Mouse (Mus musculus) heart, postnatal 10 days (tissue): ENCODE data around the gene Paqr7. TPM values are rescaled to one million over a fixed set of nuclear protein-coding genes. Genes with fewer than 3 reads are reported as not detected.
A peak's percentile ranks its signal among the peaks of the same experiment; 100 is the strongest.
"Not testable (repeated sequence)": the region's sequence is repeated elsewhere in the genome, so short reads cannot be mapped to it uniquely, and the experiment has no call there.

Source experiments
- DNase-seq, 2 experiments: peaks; one replicate each; pipeline ENCODE4 v3.0.0; 2021
- intact Hi-C: fragments of 180-260 bp; cut with DNase I; formaldehyde crosslinking; loops from one replicate; pipeline ENCODE4 v1.15.1; 2025
- total RNA-seq, 2 experiments: library from RNA; stranded (reverse); gene quantifications; 2 replicates each; pipeline ENCODE4 v1.2.3; 2021

Paqr7 gene
- total RNA-seq, 2 experiments from 2014 or later: 9.5 to 12.7 TPM

DNA sequence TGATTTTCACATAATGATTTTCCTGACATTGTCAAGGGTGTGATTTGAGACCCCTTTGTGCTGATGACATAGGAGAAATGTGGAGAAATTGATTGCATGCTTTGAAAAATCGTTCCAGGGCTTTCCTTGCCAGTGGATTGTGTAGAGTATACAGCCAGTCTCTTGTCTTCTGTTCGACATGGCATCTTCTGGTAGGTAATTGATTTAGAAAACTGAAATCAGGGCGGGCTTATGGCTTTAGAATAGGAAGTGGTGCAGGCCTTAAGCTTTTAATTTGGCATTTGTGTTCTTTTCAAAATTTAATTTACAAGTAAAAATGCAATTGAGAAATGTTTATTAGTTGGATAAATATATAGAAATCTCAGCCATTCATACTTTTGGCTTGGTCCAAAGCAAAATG is 26.5 kb upstream of the Paqr7 start:
- no peak for DNase-seq
- intact Hi-C loops: loop anchor here (2.0 to 10.0 kb wide), 2 partner anchors 73 to 205 kb away; partner anchors contain the start of gene Pafah2

DNA sequence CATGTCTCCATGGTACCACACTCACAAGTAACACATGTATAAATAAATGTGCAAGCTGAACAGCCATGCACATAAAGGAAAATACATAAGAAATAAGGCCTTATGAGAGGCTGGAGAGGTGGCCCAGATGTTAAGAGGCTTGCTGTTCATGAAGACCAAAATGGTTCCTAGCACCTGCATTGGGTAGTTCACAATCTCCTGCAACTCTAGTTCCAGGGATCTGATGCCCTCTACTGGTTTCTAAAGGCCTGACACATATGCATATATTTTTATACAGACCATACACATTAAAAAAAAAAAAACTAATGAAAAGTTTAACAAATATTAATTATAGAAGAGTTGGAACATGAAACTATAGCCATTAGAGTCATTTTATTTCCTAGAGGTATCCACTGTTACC is 25.0 kb upstream of the Paqr7 start:
- intact Hi-C loops: no loop called here
- DNase-seq: no peak

DNA sequence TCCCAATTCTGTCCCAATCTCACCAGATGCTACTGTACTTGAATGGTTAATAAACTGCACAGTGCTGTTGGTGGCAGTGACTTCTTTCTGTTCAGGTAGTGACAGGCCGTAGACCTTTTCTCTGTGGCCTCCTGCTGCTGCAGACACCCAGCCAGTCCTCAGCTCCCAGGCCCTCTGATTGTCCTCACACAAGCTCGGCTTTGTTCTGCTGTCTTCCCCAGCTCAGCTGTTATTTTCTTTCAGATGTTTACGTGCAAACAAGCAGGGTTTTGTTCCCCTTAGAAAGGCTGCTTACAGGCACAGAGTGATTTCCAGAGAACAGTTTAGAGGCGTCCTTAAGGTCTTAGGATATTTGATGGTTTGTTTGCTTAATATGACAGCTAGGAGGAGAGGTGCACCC is 22.7 kb upstream of the Paqr7 start:
- intact Hi-C loops: no loop called here
- DNase-seq: no peak

DNA sequence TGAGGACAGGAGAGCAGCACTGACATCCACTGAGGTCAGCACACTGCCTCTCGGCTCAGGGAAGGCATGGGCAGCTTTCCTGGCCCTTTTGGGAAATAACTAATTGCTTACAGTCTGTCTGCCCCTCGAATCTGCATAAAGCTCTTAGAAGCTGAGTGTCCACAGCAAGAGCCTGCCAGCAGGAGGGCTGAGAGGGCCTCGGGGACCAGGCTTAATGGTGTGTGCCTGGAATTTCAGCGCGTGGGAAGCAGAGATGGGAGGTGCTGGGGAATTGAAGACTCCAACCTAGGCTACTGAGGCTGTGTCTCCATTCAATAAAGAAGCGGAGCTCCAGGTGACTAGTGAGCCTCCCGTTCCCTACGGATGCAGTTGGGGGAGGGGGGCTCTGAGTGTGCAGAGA is 22.3 kb upstream of the Paqr7 start:
- intact Hi-C loops: no loop called here
- no peak for DNase-seq

DNA sequence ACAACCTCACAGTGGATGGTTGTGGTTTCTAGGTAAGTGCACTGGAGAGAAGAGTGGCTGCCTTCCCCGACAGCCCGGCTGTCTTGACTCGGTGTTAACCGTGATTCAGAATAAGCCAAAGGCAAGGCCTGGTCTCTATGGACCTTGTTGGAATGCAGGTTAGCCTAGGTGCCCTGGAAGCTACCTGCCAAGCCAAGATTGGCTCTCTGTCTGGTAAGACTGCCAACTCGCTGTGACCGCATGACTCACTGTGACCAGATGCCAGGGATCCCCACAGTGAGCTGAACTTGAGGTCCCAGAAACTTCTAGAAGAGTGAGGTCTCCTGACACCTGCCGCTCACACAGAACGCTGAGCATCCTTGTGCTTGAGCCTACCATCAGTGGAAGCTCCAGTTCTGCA is 19.6 kb upstream of the Paqr7 start:
- intact Hi-C loops: no loop called here
- peak in 1 of 2 experiments; percentile 8 for DNase-seq

DNA sequence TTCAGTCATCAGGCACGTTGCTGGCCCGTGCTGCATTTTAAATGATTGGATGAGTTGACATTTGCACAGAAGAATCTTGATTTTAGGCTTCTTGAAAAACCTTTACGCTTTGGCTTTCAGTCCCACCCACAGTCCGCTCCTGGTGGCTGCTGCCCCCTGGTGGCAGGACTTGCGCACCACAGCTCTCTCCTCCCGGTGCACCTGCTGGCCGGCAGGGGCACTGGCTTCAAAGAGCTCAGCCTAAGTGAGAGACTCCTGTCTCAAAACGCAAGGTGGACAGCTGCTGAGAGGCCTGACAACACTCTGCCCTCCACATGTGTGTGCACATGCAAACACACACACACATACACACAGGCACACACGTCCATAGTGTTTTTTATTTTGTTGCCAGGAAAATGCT is 18.5 kb upstream of the Paqr7 start:
- peak; percentile 94 to 97 for DNase-seq
- intact Hi-C loops: loop anchor here (1.0 kb wide), 1 partner anchor 82 kb away; the partner anchor contains the start of gene Pafah2

DNA sequence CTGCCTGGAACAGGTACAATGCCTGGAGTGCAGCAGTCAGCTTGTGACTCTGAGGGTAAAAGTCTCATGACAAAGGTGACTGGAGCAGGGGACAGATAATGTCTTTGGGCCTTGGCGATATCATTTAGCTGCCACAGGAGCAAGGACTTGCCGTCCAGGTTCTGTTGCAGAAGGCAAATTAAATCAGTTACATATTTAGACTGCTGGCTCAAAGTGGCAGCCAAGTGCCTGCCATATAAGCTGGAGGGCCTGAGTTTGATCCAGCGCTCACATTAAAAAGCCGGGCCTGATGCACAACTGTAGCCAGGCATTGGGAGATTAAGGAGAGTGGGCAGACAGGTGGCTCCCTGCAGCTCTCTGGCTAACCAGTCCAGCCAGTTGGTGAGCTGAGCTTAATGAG is 16.7 kb upstream of the Paqr7 start:
- intact Hi-C loops: no loop called here
- peak in 1 of 2 experiments; percentile 37 for DNase-seq

DNA sequence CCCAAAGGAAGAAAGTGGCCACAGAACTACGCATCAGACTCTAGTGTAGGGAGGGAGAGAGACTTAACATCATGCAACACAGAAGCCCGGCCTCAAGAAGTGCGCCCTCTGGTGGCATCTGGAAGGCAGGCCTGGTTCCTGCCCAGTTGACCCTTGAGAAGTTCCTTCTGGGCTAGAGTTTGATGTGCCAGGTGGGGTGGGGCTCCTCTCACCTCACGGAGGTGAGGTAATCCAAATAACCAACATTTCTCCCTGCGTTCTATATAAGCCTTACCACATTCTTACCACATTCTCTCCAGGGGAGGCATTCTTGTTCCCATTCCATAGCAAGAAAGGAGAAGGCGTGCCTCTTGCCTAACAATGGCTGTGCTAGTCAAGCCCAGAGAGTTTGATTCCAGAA is 15.6 kb upstream of the Paqr7 start:
- intact Hi-C loops: no loop called here
- DNase-seq: peak; percentile 67 to 85

DNA sequence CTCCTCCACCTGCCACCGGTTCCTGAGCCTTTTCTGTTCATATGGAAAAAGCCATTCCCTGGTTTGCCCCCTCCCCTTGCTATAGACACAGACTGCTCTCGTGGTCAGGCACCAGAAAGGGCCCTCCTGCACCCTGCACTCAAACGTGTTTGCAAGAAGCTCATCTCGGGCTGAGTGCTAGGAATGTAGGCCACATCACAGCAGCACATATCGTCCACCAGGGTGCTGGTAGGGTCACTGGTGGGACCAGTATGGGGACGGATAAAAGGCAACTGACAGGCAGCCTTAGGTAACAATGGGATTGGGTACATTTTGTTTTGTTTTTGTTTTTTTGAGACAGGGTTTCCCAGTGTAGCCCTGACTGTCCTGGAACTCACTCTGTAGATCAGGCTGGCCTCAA is 15.2 kb upstream of the Paqr7 start:
- intact Hi-C loops: no loop called here
- no peak for DNase-seq

DNA sequence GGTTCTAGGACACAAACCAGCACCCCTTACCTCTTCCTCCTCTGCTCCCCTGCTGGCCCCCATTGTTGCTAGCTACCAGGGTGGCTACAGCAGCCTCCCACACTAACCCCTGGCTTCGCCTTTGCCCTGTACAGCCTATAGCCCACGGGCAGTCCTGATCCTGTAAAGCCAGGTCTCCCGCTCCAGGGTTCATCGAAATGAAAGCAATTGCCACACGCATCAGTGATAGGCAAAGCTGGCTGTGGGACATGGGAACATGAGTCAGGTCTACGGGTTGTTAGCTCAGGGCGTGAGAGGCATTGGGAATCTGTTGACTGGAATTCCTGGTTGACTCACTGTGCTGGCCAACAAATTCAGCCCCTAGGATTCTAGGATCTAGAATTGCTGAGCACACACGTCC is 14.1 kb upstream of the Paqr7 start:
- DNase-seq: no peak
- intact Hi-C loops: no loop called here

DNA sequence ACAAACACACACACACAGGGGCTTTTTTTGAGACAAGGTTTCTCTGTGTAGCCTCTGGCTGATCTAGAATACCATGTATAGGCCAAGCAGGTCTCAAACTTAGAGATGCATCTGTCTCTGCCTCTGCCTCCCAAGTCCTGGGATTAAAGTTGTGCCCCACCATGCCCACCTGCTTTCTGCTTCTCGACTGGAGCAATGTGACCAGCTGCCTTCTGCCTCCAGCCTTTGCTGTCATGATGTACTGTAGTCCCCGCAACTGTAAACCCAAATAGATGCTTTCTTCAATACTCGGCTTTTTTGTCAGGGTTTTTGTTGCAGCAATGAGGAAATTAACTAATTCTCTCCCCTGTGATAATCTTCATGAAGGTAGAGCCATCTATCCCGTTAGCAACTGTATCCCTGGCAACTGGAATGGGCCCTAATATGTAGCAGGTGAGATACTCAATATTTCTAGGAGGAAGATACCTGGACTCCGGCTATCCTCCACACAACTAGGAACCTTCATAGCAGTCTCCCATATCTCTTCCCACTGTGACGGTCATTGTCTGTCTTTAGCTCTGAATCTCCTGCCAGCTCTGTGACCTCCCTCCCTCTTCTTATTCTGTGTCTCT is 13.3 kb upstream of the Paqr7 start:
- no peak for DNase-seq
- intact Hi-C loops: no loop called here

DNA sequence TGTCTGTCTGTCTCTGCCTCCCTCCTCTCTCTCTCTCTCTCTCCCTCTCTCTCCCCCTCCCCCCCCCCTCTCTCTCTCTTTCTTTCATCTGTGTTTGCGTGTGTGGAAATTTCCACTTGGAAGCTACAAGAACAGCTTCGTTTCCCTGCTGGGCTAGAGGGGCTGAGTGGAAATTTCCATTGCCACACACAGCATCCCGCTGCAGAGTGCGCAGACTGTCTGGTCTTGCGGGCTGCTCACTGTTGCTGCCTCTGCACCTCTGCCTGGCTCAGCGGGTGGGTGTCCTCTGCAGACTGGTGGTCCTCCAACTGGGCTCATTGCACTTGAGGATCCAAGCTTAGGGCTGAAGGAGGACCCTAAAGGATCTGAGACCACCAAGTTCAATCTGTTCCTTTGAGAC is 12.8 kb upstream of the Paqr7 start:
- intact Hi-C loops: no loop called here
- no peak for DNase-seq

DNA sequence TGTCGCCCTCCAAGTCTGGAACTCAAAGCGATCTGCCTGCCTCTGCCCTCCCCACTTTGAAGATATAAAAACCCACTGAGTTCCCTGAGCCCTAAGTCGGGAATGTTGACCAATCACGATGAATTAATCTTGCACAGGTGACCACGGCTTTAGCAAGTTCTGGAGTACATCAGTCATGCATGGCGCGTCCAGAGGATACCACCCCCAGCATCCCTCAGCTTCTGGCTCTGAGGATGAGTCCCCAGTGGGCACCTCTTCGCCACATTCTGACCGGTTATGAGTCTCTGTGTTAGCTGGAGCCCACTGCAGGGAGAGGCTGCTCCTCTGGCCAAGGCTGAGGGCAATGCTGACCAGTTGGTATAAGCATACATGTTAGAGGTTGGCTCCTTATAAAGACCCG is 12.3 kb upstream of the Paqr7 start:
- no peak for DNase-seq

DNA sequence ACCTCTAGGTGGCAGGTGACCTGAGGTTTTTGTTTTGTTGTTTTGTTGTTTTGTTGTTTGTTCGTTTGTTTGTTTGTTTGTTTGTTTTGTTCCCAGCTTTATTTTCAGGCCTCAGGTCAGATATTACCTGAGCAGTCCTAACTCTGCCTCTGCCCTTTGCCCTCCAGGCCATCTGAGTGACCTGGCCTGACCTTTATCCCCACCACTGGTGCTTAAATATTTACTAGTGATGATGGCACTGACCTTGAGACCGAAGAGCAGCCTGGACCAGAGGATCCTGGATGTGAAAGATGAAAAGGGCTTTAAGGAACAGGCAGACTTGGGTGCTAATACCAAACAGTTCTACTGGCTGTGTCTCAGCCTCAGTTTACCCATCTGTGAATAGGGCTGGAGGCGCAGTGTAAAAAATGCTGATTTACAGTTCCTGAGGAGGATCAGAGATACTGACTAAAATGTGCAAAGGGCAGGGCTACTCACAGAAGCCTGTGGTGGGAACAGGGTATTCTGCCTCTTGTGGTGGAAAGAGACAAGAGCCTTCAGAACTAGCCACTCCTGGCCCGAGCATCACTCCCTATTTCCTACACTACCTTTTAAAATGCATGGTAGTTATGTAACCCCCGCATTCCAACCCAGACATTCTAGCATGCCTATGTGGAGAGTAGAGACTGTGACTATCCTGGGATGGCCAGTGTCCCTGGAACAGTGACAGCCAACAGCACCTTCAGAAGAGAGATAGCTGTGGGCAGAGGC is 11.2 kb upstream of the Paqr7 start:
- intact Hi-C loops: no loop called here
- no peak for DNase-seq

More for the DNA sequence above, 12.3 kb upstream of the Paqr7 start:
- intact Hi-C loops: no loop called here

DNA sequence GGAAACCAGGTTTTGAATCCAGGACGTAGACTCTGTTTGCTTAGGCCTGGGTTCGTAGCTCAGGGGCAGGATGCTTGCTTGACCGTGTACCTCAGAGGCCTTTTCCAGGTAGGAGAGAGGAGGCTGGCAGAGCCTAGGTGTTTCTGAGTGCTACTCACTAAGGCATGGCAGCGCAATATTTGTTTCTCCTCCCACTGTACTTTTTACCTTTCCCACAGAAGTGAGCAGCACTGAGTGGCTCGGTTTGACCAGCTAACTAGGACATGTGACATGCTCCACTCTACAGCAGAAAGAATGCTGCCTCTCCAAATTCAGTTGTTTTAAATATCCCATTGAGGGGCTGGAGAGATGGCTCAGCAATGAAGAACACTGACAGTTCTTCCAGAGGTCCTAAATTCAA is 8.3 kb upstream of the Paqr7 start:
- intact Hi-C loops: no loop called here
- no peak for DNase-seq

DNA sequence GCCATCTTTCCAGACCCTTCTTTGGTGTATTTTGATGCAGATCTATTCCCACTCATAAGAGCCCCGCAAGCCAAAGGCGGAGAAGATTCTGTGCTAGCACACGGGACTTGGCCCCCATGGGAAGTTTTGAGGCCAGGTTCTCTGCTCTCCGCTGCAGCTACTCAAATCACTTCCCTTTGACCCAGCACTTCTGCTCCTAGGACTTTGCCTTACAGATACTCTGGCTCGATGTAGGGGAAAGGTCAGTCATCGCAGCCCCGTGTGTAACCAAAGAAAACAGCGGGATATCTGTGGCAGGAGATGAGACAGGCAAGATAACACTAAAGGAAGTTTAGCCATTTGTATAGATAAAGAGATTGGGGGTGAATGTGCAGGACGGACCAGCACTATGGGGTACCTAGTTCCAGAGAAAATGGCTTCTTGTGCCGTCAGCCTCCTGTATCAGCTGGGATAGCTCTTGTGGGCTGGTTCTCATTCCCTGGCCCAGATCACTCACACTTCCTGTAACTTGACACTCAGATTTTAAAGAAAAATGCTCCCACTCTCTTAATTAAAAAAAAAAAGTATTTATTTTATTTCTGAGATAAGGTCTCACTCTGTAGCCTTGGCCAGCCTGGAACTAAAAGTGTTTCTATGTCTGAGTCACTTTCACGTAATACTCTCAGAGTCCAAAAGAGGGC is 6.4 kb upstream of the Paqr7 start:
- intact Hi-C loops: no loop called here
- peak in 1 of 2 experiments; percentile 12 for DNase-seq

DNA sequence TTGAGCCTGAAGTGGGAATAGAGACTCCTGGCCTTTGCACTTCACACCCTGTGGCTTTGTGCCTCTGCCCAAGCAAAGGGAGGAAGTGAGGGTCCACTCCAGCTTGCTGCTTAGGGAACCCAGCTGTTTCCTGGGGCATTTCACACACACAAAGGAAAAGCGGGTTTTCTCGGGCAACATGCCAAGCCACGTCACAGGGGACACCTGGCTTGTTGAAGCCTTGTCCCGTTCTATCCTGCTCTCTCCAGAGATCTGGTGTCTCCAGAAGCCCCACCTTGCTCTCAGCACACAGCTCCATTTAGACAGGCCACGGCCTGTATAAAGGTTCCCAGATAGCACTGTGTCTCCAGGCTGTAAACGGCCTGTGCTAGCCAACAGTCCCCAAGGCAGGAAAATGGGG is 4.8 kb upstream of the Paqr7 start:
- intact Hi-C loops: no loop called here
- no peak for DNase-seq

DNA sequence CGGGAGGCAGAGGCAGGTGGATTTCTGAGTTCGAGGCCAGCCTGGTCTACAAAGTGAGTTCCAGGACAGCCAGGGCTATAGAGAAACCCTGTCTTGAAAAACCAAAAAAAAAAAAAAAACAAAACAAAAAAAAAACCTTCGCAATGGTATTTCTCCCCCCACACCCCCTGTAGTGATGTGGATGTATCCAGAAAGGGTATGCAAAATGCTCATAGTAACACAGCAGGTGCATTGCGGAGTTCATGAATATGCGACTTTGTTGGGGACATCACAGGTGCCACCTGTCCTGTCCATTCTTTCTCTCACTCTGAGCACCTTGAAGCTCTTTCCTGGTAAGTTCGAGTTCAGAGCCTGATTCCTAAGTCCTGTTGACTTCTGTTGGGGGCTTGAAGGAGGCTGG is 2.3 kb upstream of the Paqr7 start:
- intact Hi-C loops, DNase-seq: not testable (repeated sequence)

DNA sequence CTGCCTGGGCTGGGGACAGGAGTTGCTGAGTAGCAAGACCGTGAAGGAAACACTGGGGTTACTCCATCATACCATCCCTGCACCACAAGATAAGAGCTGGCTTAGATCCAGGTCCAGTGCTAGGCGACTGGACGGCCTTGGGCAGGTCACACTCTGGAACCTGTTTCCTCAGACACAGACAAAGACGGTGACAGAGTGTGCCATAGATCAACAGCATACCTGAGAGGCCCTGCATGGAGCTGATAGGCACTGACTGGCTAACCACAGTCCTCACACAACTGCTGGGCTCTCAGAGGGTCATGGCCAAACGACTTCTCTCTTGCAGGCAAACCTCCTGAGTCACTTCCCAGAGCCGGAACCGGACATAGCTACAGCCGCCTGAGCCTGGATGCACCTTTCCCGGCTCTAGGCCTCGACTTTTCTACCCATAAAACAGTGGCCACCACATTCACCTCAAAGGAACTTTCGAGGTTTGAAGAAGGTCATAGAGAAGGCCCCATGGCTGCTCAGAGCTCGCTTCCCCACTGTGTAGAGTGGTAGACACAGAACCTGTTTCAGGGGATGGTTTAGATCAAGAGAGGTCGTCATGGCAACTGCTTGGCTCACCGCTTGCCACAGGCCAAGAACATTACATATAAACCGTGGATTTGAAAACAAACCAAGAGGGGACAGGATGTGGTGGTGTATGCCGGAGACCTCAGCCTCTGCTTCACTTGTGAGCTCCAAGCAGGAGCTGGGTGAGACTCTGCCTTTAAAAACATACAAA is 1.5 kb upstream of the Paqr7 start:
- intact Hi-C loops: no loop called here
- DNase-seq: no peak

DNA sequence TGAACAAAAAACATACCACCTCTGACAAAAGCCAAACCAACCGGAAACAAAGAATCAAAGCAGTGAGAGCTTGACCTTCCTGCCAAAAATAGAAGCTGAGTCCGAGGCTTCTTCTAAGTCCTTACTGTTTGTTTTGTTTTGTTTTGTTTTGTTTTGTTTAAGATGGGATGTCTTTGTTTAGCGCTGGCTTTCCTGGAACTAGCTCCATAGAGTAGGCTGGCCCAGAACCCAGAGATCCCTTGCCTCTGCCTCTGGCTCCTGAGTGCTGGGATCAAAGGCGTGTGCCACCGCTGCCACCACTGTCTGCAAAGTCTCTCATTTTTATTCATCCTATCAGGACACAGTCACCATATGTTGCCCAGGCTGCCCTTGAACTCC is 962 bp upstream of the Paqr7 start:
- intact Hi-C loops: no loop called here

DNA sequence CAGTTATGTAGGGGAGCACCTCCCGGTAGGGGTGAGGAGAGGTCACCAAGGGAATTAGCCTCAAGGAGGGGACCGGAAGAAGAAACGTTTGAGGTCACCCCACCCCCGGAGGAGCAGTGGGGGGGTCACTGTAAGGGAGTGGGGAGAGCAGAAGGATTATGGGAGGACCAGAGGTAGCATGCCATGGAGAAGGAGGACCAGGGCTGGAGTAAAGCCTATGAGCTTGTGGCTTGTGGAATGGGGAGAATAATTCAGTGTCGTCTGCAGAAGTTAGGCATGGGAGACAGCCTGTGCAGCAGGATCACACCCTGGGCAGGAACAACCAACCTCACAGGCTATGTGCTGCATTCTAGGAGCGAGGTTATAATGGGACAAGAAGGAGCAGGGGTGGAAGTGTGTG is 726 bp downstream of the Paqr7 start:
- no peak for DNase-seq
- intact Hi-C loops: no loop called here

More for the DNA sequence above, 962 bp upstream of the Paqr7 start:
- DNase-seq: no peak
